Mouse (Mus musculus) thymus, postnatal 10 days (tissue): ENCODE measurements around the gene Phldb1.
A peak's percentile ranks its signal among the peaks of the same experiment; 100 is the strongest.
"Not testable (repeated sequence)": the region's sequence is repeated elsewhere in the genome, so short reads cannot be mapped to it uniquely, and the experiment has no call there.

Experiments
- DNase-seq, 2 experiments: peaks; one replicate each; pipeline ENCODE4 v3.0.0; 2021; ENCODE audit warnings: low spot score in 2 of 2

Gene Phldb1

DNA sequence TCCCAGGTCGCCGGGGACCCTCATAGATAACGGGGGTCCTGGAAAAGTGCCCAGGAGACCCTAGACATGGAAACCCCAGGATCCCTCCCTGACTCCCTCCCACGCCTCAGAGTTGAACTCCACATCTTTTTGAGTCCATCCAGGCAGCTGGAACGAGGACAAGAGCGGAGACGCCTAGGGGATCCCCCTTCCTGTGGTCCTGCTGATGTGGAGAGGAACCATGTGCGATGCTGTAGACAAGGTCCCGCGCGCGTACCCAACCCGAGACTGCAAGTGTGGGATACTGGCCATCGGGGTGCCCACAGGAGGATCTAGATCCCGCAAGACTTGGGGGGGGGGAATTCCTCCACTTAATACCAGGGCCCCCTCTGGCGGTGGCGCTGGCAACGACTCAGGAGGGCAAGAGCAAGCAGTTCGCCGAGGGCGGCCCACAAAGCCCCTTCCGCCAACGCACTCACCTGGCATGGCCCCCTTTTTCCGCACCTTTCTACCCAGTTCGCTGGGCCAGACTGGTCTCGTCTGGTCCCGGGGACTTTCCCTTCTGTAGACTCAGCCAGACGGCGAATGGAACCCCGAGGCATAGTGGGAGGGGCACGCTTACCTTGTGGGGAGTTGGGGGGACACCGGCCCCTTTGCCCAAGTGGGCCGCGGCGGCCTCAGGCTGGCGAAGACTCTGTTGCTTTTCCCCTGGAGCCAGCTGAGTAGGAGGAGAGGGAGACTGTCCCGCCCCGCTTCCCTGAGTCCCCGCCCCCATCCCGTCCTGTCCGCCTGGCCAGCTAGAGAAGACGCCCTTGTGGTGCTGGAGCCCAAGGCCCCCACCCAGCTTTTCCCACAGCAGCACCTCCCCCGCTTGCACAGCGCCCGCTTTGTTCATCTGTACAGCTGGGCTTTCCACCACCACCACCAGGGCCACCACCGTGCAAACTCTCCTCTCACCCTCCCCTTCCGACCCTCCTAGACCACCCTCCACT lies at the start of gene Phldb1:
Gene Phldb1 (minus strand): TSS at position 675 of the 971 bp plus-strand sequence.
- peak; percentile 58 to 77 for DNase-seq

DNA sequence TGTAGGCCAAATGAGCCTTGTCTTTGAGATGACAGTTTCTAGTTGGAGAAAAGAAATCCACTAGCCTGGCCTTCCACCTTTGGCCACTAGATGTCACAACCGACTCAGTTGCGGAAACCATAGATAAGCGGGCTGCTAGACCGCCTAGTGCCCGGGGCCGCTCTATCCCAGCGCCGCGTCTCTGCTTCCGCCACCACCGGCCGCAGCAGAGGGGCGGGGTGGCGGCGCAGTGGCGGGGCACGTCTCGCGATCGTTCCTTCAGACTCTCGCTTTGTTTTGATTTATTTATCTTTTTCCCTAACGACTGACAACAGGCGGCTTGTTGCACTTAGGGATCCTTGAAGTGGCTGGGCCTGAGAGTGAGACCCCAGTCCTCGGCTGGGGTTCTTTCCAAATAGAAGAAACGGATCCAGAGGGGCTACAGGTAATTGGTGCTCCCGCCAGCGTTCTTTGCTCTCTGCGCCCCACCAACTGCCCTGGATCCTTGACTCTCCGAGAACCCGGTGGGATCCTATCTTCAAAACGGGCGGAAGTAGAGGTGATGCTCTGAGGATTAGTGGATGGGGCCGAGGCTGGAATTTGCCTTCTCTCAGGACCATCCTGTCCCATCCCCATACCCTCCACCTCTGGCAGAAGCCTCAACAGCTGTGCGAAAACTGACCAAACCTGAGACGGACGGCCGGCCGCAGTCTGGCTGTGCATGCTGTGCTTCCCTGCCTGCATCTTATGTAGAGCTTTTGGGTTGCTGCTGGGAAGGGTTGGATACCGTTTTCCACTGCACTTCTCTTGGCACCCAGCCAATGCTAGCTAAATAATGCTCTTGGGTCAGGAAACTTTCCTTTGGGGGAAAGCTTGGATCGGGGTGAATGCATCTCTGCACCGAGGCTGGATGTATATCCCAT lies 38.0 kb upstream of the Phldb1 start:
- DNase-seq = peak; percentile 86 to 92

DNA sequence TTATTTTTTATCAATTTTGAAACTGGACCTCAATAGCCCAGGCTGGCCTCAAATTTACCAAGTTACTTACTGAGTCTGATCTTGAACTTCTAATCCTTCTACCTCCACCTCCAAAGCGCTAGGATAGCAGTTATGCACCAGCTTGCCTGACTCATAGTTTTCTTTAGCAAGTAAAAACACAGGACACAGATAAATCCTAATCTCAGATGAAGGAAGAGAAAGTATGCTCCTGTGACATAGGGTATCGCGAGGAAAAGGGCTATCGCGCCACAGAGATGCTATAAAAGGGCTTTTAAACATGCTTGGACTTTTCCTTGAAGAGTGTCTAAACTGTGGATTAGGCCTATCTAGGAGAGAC lies 37.4 kb upstream of the Phldb1 start:
- DNase-seq = no peak

DNA sequence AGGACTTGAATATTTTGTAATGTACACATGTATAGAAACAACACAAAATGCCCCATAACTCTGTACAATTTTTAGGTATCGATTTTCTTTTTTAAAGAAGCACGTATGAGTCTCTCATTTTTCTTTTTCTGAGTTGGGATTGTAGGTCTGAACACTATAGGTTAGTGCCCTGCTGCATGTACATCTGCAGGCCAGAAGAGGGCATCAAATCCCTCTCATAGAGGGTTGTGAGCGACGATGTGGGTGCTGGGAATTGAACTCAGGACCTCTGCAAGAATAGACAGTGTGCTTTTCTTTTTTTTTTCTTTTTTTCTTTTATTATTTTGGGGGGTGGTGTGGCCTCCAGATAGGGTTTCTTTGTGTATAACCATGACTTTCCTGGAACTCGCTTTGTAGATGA lies 36.4 kb upstream of the Phldb1 start:
- no peak for DNase-seq

DNA sequence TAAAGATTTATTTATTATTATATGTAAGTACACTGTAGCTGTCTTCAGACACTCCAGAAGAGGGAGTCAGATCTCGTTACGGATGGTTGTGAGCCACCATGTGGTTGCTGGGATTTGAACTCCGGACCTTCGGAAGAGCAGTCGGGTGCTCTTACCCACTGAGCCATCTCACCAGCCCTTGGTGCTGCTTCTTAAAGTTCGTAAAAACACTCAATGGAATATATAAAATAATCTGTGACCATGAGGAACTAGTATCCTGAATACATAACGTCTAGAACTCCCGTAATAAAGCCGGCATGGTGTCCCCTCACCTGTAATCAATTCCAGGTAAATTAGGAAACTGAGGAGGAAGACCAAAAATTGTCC lies 33.0 kb upstream of the Phldb1 start:
- not testable (repeated sequence) for DNase-seq

DNA sequence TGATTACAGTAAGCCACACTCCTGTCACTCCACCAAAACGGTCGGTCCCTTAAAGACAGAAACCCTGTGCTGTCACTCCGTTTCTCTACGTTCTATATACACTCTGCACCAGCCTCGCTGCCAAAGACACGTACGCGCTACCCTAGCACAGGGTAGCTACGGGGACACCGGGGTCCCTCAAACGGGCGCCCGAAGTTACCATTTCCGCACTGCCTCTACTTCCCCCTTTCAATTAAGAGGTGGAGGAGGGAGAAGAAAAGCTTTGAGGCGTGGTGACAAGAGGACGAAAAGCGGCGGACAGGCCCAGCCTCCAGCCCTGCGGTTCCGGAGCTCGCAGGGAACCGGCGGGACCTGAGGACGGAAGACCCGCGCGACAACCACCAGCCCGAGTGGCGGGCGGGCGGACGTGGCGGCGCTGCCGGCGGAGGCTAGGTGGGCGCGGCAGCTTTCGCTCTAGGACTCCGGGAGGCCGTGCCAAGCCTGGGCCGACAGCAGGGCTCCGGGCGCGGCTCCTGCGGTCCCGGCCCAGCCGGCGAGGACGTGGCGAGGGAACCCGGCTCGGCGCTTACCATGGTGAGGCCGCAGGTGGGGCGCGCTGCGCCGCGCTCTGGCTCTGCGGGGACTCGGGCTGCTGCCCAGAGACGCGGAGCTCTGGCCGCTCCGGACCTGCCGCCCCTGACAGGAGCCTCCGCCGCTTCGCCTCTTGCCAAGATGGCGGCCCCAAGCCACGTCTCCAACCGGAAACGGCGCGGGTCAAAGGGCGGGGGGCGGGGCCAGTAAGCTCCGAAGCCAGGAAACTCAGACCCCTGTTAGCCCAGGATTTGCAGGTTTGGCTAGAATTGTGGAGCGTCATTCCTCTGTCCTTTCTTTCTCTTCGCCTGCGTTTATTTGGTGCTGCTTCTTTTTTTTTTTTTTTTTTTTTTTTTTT lies 32.4 kb upstream of the Phldb1 start, which contains the start of the genes Arcn1 and Ift46:
Gene Arcn1 (minus strand): TSS at position 745 of the 928 bp plus-strand sequence.
Gene Ift46 (plus strand): TSS at position 808 of the 928 bp plus-strand sequence.
- peak; percentile 75 for DNase-seq

DNA sequence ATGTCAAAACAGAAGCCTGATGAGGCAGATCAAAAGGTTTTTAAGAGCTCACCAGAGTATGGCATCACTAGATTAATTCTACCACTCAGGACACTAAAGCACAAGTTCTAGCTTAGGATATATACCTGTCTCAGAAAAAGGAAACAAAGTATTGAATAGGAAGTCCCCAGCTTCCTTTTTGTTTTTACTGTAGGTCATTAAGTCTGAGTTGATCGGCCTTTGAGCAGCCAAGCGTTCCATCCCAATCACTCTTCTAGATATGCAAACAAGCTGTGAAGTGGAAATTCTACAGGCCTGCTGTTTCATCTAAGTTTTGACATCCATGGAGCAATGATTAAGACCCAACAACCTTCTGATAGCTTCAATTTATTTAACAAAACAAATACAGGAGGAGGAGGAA lies 25.9 kb upstream of the Phldb1 start:
- DNase-seq = no peak

DNA sequence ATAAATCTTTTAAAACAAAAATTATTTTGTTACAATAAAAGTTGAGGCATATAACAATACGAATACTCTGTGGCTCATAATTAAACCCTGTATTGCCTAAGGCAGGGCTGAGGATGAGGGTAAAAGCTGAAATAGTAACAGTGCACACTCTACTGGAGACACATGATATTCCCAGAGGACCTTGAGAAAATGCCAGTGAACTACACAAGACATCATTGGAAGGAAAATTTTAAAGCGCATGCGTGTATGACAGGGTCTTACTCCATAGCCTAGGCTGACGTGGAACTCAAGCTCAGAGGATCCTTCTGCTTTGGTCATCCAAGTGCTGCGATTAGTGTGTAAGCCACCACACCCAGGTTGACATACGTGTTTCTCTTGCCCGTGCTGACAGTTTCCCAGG lies 13.5 kb upstream of the Phldb1 start:
- DNase-seq = no peak

DNA sequence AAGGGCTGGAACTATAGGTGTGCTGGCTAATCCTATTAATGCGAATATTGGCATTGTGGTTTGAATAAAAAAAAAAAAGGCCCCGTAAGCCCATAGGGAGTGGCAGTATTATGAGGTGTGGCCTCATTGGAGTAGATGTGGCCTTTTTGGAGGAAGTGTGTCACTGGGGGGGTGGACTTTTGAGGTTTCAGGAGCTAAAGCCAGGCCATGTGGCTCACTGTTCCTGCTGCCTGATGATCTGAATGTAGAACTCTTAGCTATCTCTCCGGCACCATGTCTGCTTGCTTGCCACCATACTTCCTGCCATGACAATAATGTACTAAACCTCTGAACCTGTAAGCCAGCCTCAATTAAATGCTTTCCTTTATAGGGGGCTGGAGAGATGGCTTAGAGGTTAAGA lies 12.3 kb upstream of the Phldb1 start:
- no peak for DNase-seq

DNA sequence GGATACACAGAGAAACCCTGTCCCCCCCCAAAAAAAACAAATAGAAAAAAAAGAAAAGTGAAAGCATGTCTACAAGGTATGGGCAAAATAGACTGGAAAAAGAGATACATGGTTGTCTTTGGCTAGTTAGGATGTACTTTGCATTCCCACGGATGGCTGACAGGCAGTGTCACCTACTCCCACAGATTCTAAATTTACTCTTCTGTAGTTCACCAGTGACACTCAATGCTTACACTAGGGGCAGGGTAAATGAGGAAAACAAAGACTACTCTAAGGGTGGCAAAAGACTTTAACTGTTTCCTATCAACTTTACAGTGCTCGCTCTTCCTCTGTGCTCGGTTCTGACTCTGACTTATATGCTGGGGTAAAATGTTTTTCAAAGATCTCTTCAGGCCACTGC lies 11.7 kb upstream of the Phldb1 start:
- no peak for DNase-seq

DNA sequence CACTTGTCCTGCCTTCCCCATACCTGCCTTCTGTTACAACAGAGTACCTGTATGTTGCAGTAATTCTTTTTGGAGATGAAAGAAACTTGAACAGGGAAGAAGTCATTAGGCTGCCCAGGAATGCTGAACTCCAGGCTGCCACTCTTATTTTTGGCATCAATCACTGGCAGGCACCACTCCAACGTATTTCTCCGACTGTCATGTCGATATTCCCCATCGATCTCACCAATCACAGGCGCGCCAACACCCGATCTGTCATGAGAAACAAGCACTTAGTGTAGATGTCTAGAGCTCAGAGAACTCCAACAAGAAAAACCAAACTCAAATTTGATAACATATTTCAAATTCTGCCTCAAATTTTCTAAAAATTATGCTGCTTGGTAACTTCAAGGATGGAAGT lies 10.4 kb upstream of the Phldb1 start:
- DNase-seq = no peak

DNA sequence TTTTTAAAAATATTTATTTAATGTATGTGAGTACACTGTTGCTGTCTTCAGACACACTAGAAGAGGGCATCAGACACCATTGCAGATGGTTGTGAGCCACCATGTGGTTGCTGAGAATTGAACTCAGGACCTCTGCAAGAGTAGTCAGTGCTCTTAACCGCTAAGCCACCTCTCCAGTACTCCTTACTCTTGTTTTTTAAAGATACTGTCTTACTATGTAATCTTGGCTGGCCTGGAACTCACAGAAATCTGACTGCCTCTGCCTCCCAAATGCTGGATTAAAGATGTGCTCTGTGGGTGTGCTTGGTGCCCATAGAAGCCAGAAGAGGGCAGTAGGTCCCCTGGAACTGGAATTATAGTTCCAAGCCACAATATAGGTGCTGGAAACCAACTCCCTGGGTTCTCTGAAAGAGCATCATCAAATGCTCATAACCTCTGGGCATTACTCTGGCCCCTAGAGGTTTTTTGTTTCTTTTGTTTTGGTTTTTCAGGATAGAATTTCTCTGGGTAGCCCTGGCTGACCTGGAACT lies 5.7 kb upstream of the Phldb1 start:
- no peak for DNase-seq

DNA sequence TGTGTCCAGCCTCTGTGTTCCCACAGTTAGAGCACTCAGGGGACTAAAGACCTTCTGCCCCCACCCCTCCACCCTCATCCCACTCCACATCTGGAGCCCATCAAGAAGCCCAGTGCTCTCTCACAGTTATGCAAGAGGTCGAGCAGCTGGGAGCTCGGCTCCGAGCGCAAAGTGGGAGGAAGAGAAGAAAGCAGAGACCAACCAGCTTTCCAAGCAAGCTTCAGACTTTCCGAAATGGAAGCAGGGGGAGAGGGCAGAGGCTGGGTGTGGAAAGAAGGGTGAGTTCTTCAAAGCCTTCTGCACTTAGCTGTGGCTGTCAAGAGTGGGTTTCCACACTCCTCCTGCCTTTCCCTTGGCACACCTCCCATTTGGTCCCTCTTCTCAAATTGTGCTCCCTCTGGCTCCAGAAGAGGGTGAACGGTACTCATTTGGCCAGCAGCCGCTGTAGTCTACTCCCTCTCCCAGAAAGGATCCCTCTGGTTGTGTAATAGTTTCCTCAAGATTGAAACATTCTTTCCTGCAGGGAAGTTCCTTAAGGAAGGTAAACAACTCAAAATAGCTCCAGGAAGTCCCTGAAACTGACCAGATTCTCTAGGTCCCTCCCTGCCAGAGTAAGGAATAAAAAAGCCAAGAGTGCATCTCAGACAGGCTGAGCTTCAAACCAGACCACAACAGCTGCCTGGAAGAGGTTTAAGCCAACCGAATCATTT lies 2.4 kb upstream of the Phldb1 start:
- DNase-seq = no peak

DNA sequence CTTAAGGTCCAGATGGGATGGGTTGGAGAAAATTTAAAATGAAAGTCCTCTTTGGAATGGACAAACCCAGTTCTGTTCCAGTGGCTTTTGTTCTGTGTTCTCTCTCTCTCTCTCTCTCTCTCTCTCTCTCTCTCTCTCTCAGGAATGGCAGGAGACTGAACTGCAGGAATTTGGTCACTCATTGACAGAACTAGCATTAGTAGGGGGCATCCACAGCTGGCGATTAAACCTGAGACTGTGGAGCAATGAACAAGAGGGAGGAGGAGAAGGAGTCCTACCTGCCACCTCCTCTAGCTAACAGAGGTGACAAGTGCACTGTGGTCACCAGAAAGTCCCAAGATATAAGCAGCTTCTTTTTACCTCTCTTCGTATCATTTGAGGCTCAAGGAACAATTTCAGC lies 1.3 kb upstream of the Phldb1 start:
- no peak for DNase-seq

DNA sequence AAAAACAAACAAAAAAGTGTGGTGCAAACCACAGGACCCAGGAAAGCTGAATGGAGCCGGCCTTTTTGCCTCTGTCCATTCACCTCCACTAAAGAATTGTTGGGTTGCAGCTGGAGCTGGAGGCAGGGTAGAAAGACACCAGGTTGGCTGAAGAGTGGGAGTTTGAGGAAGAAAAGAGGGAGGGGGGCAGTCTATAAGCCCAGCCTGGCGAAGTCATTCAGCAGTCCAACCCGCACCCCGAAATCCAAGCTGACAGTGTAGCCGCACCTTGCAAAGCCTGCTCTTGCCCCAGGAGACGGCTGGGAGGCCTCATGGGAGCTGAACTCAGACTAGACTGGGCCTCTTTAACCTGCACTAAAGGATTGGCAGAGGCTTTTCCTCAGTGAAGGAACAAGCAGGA lies 888 bp upstream of the Phldb1 start:
- no peak for DNase-seq

DNA sequence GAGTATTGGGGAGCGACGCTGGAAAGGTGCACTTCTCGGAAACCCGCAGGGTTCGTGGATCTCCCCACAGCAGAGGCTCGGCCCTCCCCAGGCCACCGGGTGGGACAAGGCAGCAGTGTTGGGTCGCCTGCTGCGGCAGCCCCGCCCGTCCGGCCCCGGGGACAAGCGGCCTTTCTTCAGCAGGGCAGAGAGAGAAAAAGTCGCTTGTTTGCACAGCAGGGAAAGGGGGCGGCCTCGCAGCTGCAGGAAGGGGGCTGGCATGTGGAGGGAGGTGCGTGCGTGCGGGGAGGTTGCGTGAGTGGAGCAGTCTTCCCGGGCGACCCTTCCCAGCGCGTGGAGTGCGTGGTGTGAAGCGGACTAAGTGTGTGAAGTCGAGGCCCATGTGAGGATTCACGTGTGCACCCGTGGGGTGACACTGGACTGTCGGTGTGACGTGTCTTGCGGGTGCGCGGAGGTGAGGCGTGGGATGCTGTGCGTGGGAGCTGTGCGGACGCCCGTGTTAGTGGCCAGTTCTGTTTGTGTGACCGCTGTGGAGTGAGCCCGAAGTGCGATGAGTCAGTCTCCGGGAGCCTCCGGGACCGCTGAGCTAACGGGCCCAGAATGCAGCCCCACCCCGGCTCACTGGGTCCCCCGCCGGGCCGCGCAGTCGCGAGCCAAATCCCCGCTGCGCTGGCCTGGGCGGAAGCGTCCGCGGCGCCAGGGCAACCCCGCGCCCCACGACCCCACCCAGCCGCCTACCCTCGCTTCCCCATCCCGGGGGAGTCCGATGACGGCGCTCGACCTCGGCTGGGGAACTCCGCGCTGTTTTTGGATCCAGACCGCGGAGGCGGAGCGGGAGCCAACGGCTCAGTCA lies 1.1 kb downstream of the Phldb1 start:
- no peak for DNase-seq

DNA sequence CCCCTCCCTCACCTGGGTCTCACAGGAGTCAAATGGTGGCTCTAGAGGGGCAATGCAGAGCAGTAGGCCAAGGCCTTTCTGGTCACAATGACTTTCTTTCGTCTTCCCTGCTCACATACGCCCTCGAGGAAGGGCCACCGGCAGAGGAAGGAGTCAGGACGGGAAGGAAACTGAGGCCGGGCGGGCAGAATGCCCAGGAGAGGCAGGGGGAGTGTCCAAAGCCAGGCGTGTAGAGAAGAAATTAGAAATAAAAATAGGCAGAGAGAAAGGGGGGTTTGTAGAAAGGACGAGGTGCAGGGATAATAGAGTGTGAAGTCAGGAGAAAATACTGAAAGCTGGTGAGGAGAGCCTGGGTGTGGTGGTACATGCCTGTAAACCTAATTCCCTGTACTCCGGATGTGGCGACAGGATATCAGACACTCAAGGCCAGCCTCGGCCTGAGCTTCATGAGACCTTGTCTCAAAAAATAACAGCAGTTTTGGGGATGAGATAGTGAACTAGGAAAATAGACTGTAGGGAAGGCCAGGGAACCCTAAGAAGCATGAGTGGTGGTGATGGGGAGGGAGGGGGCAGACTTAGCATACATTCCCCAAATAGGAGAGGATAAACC lies 2.0 kb downstream of the Phldb1 start:
- no peak for DNase-seq

DNA sequence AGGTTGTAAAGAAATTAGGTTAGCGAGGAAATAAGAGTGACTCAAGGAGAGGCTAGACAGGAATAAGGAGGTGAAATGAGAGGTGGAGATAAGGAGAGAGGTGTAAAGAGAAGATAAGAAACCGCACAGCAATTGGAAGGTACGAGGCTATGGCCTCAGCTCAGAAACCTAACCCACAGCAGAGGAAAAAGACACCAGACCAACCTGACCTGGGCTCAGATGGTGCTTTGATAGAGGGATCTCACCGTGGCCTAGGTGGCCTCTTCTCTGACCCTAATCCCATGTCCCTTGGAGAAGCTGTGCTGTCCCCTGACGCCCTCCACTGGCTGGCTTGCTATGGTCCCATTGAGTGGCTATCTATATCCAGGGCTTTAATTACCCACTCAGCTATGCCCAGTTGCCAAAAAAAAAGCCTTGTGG lies 2.9 kb downstream of the Phldb1 start:
- no peak for DNase-seq

DNA sequence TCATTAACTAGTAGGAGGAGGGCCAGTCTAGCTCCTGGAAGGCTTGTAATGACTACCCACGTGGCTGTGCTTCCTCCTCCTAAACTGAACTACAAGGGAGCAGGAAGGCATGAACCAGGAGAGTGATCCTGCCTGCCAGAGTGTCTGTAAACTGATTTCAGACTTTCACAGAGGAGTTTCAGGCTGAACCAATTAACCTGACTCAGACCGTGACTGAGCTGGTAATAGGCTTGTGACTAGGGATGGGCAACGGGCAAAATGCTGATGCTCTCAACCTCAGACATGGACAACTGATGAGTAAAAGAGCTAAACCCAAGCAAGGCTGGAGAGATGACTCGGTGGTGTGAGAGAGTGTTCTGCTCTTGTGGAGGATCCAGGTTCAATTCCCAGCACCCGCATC lies 7.6 kb downstream of the Phldb1 start:
- DNase-seq = no peak
